Mouse (Mus musculus) intestine, embryonic 16.5 days (tissue): ENCODE results near the gene Mvd. TPM values are rescaled to one million over a fixed set of nuclear protein-coding genes. Genes with fewer than 3 reads are reported as not detected.

Source experiments
- ATAC-seq: fragments of 200-750 bp; cut with Nextera tagmentation; 2 replicates; pipeline ENCODE4 v1.8.0; 2017; ENCODE audit warnings: moderate TSS enrichment, moderate library complexity
- H3K27ac ChIP-seq: fragments of 300-500 bp; sonication (generic); 2 replicates; pipeline ENCODE4 v1.5.1; 2014; ENCODE audit warnings: mild to moderate bottlenecking, low read length
- H3K27me3 ChIP-seq: fragments of 300-500 bp; sonication (generic); replicated peaks from 2 replicates; pipeline ENCODE4 v1.6.1; 2014; ENCODE audit warnings: low read length, control low read depth, mixed read lengths; ENCODE audit not compliant: control insufficient read depth, insufficient read depth
- H3K36me3 ChIP-seq: fragments of 300-500 bp; sonication (generic); 2 replicates; pipeline ENCODE4 v1.6.1; 2014; ENCODE audit warnings: low read length, control low read depth; ENCODE audit not compliant: control insufficient read depth, insufficient read depth
- H3K4me1 ChIP-seq: fragments of 300-500 bp; sonication (generic); 2 replicates; pipeline ENCODE4 v1.6.1; 2014; ENCODE audit warnings: low read length, control low read depth, mixed read lengths; ENCODE audit not compliant: control insufficient read depth, insufficient read depth
- H3K4me2 ChIP-seq: fragments of 300-500 bp; sonication (generic); 2 replicates; pipeline ENCODE4 v1.6.1; 2014; ENCODE audit warnings: low read depth, low read length, control low read depth
- H3K4me3 ChIP-seq: fragments of 300-500 bp; sonication (generic); 2 replicates; pipeline ENCODE4 v1.5.1; 2014; ENCODE audit warnings: mild to moderate bottlenecking, low read length
- H3K9ac ChIP-seq: fragments of 300-500 bp; sonication (generic); 2 replicates; pipeline ENCODE4 v1.6.1; 2014; ENCODE audit warnings: low read depth, low read length
- H3K9me3 ChIP-seq: fragments of 300-500 bp; sonication (generic); 2 replicates; pipeline ENCODE4 v1.6.1; 2016; ENCODE audit warnings: low read length, control low read depth; ENCODE audit not compliant: control insufficient read depth
- WGBS: fragments of 180-500 bp; shearing (Covaris S2); extraction: QIAGEN DNeasy Blood & Tissue Kit; methylation state at CpG from one replicate; pipeline ENCODE4 v1.1.7; 2014; 5-methylcytosine and 5-hydroxymethylcytosine counted together
- microRNA-seq: library from miRNA; unstranded; fragments of <30 nt; microRNA quantifications from one replicate; pipeline ENCODE4, GENCODE M21; 2016
- polyA plus RNA-seq: library from polyadenylated mRNA; unstranded; fragments of >200 nt; fragmentation: Nextera tagmentation; extraction: Ambion mirVana; gene quantifications from 2 replicates; pipeline ENCODE4 v1.2.1, GENCODE M21; 2015

Gene Mvd
- polyA plus RNA-seq, 1 experiment from 2014 or later = 80.4 TPM

DNA sequence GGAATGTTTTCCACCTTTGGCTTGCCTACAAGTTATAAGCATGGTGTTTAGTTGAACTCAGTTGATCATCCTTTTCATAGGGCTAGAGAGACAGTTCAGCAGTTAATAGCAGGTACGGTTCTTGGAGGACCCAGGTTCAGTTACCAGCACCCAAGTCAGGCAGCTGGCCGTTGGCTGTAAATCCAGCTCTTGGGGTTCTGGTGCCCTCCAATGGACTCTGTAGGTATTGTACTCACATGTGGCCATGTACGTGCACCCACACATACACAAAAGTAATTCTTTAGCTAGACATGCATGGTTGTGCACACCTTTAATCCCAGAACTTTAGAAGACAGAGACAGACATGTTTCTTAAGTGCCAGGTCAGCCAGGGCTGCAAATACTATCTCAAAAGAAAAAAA lies 53.9 kb downstream of the Mvd start:
- no peak overlapping the region for H3K4me2 ChIP-seq
- no peaks in the 10 kb centered on the region for H3K27me3 ChIP-seq
- no peak overlapping the region for H3K4me3 ChIP-seq
- 80% methylated on average over 3 of the region's 3 CpGs for WGBS
- 0 out of 2 replicates have a peak, but pooled peaks cover 3% of the 10 kb centered on the region for H3K4me1 ChIP-seq
- peaks cover 42% of the 10 kb centered on the region for H3K36me3 ChIP-seq
- no peaks in the 10 kb centered on the region for H3K9me3 ChIP-seq
- H3K27ac ChIP-seq = no peak overlapping the region
- no peak for ATAC-seq
- no peak overlapping the region for H3K9ac ChIP-seq

Small RNA genes lying within 50 kb of the gene (microRNA-seq; reads per million reads assigned to microRNA genes)
- not detected for gene Gm24366

Other genes starting within 250 kb of the Mvd start
- gene Zfpm1, start 161.3 kb downstream of the Mvd start, polyA plus RNA-seq = 2.6 and 2.7 TPM in 2 replicates
- not detected in 2 replicates for gene Trhr2, start 82.7 kb downstream of the Mvd start, polyA plus RNA-seq
- 40.5 and 43.1 TPM in 2 replicates for gene Zc3h18, start 66.8 kb downstream of the Mvd start, polyA plus RNA-seq
- not detected in 2 replicates for gene Il17c, start 21.4 kb downstream of the Mvd start, polyA plus RNA-seq
- gene Cyba, start 10.5 kb downstream of the Mvd start, polyA plus RNA-seq = 338 and 349 TPM in 2 replicates
- gene Snai3, start 17.3 kb upstream of the Mvd start, polyA plus RNA-seq = 0.73 and 0.83 TPM in 2 replicates
- 29.2 and 30.4 TPM in 2 replicates for gene Rnf166, start 32.6 kb upstream of the Mvd start, polyA plus RNA-seq
- gene Ctu2, start 32.7 kb upstream of the Mvd start, polyA plus RNA-seq = 37.9 and 43.6 TPM in 2 replicates
- 9.8 and 11.3 TPM in 2 replicates for gene Piezo1, start 107.9 kb upstream of the Mvd start, polyA plus RNA-seq
- gene Cdt1, start 124.6 kb upstream of the Mvd start, polyA plus RNA-seq = 36.2 and 40.0 TPM in 2 replicates
- gene Aprt, start 133.5 kb upstream of the Mvd start, polyA plus RNA-seq = 736 and 778 TPM in 2 replicates
- 22.4 and 27.4 TPM in 2 replicates for gene Galns, start 168.0 kb upstream of the Mvd start, polyA plus RNA-seq
- 76.7 and 86.4 TPM in 2 replicates for gene Trappc2l, start 168.2 kb upstream of the Mvd start, polyA plus RNA-seq
- 0.23 TPM in 1 of 2 replicates, not detected in the other for gene Pabpn1l, start 179.3 kb upstream of the Mvd start, polyA plus RNA-seq